Mouse (Mus musculus) E14TG2a.4 (cell line): ENCODE measurements around the gene Psmd3.
"Not testable (repeated sequence)": the region's sequence is repeated elsewhere in the genome, so short reads cannot be mapped to it uniquely, and the experiment has no call there.

Source experiments
- H3K27me3 ChIP-seq: 2 replicates; pipeline ENCODE4 v1.6.1; 2014; ENCODE audit warnings: low read length, control low read depth; ENCODE audit not compliant: insufficient read depth
- H3K36me3 ChIP-seq: 2 replicates; pipeline ENCODE4 v1.6.1; 2014; ENCODE audit warnings: low read length, control low read depth; ENCODE audit not compliant: insufficient read depth
- H3K4me1 ChIP-seq: replicated peaks from 2 replicates; pipeline ENCODE4 v1.6.1; 2014; ENCODE audit warnings: low read depth, low read length, control low read depth
- H3K4me3 ChIP-seq: replicated peaks from 2 replicates; pipeline ENCODE4 v1.5.1; 2014; ENCODE audit warnings: mild to moderate bottlenecking, low read length
- H3K9me3 ChIP-seq: 2 replicates; pipeline ENCODE4 v1.6.1; 2014; ENCODE audit warnings: low read length, control low read depth
- CTCF ChIP-seq: conservative IDR thresholded peaks from 2 replicates; pipeline ENCODE4 v1.5.1; 2014; ENCODE audit warnings: low read length
- NANOG ChIP-seq: IDR thresholded peaks from 2 replicates; pipeline ENCODE4 v1.6.1; 2014; ENCODE audit warnings: borderline replicate concordance, low read length, mixed read lengths
- POU5F1 ChIP-seq: IDR thresholded peaks from 2 replicates; pipeline ENCODE4 v1.6.1; 2014; ENCODE audit warnings: low read length, borderline replicate concordance

Gene Psmd3

GRCm38 (mm10) chr11:98708282-98708956 lies 26.1 kb downstream of the Psmd3 start:
- no peaks in the 10 kb centered on the region for H3K27me3 ChIP-seq
- peaks cover 93% of the 10 kb centered on the region for H3K36me3 ChIP-seq
- H3K4me3 ChIP-seq: 0 out of 2 replicates have a peak overlapping the region, but pooled peaks have one; percentile 20
- H3K4me1 ChIP-seq: peaks cover 76% of the 10 kb centered on the region
- TF ChIP-seq NANOG: no peak
- no peaks in the 10 kb centered on the region for H3K9me3 ChIP-seq

GRCm38 (mm10) chr11:98709001-98709741 lies 26.8 kb downstream of the Psmd3 start:
- H3K9me3 ChIP-seq: no peaks in the 10 kb centered on the region
- H3K4me3 ChIP-seq: peak overlapping the region; percentile 26; the same call in 1 of the 2 replicates
- H3K36me3 ChIP-seq: peaks cover 96% of the 10 kb centered on the region
- H3K4me1 ChIP-seq: peaks cover 77% of the 10 kb centered on the region
- no peak for TF ChIP-seq NANOG
- no peak for TF ChIP-seq CTCF
- no peak for TF ChIP-seq POU5F1
- H3K27me3 ChIP-seq: no peaks in the 10 kb centered on the region

GRCm38 (mm10) chr11:98710416-98711045 lies 28.2 kb downstream of the Psmd3 start:
- TF ChIP-seq NANOG (no peak), CTCF (peak; percentile 97), POU5F1 (no peak)
- no peaks in the 10 kb centered on the region for H3K27me3 ChIP-seq
- H3K4me3 ChIP-seq: no peak overlapping the region
- no peaks in the 10 kb centered on the region for H3K9me3 ChIP-seq
- peaks cover 75% of the 10 kb centered on the region for H3K4me1 ChIP-seq
- peaks cover 96% of the 10 kb centered on the region for H3K36me3 ChIP-seq

GRCm38 (mm10) chr11:98711046-98711434 lies 28.7 kb downstream of the Psmd3 start:
- no peak overlapping the region for H3K4me3 ChIP-seq
- H3K36me3 ChIP-seq: peaks cover 96% of the 10 kb centered on the region
- TF ChIP-seq CTCF: no peak
- TF ChIP-seq POU5F1: no peak
- no peak for TF ChIP-seq NANOG
- H3K27me3 ChIP-seq: no peaks in the 10 kb centered on the region
- no peaks in the 10 kb centered on the region for H3K9me3 ChIP-seq
- peaks cover 79% of the 10 kb centered on the region for H3K4me1 ChIP-seq

GRCm38 (mm10) chr11:98712009-98712408 lies 29.7 kb downstream of the Psmd3 start:
- H3K4me3 ChIP-seq: peak overlapping the region; percentile 30; the same call in 1 of the 2 replicates
- H3K4me1 ChIP-seq: peaks cover 87% of the 10 kb centered on the region

GRCm38 (mm10) chr11:98713703-98714102 lies 31.3 kb downstream of the Psmd3 start:
- TF ChIP-seq NANOG: no peak
- TF ChIP-seq CTCF: no peak
- TF ChIP-seq POU5F1: no peak
- Histone ChIP-seq H3K9me3 (no peaks in the 10 kb centered on the region), H3K4me1 (peaks cover 86% of the 10 kb centered on the region)

More at GRCm38 (mm10) chr11:98712009-98712408, 29.7 kb downstream of the Psmd3 start:
- not testable (repeated sequence) for H3K27me3 ChIP-seq, H3K9me3 ChIP-seq
- H3K36me3 ChIP-seq: peaks cover 96% of the 10 kb centered on the region

GRCm38 (mm10) chr11:98715946-98716345 lies 33.6 kb downstream of the Psmd3 start:
- H3K4me1 ChIP-seq: peaks cover 83% of the 10 kb centered on the region
- TF ChIP-seq NANOG (no peak), POU5F1 (no peak), CTCF (no peak)
- no peaks in the 10 kb centered on the region for H3K27me3 ChIP-seq
- no peak overlapping the region for H3K4me3 ChIP-seq
- H3K9me3 ChIP-seq: no peaks in the 10 kb centered on the region
- peaks cover 79% of the 10 kb centered on the region for H3K36me3 ChIP-seq

More at GRCm38 (mm10) chr11:98713703-98714102, 31.3 kb downstream of the Psmd3 start:
- Histone ChIP-seq H3K4me3 (no peak overlapping the region), H3K36me3 (peaks cover 95% of the 10 kb centered on the region), H3K27me3 (no peaks in the 10 kb centered on the region)

- peaks cover 82% of the 10 kb centered on the region for H3K4me1 ChIP-seq
- no peaks in the 10 kb centered on the region for H3K27me3 ChIP-seq
- no peaks in the 10 kb centered on the region for H3K9me3 ChIP-seq
- no peak overlapping the region for H3K4me3 ChIP-seq
- TF ChIP-seq CTCF: peak; percentile 85
- TF ChIP-seq NANOG: no peak
- no peak for TF ChIP-seq POU5F1
- H3K36me3 ChIP-seq: peaks cover 77% of the 10 kb centered on the region
These were observed 35.5 kb downstream of the Psmd3 start for GRCm38 (mm10) chr11:98717904-98718303.

GRCm38 (mm10) chr11:98720756-98721155 lies 38.4 kb downstream of the Psmd3 start:
- TF ChIP-seq POU5F1 (no peak), NANOG (no peak), CTCF (no peak)
- Histone ChIP-seq H3K9me3 (no peaks in the 10 kb centered on the region), H3K4me1 (peaks cover 62% of the 10 kb centered on the region), H3K36me3 (peaks cover 70% of the 10 kb centered on the region), H3K27me3 (no peaks in the 10 kb centered on the region), H3K4me3 (no peak overlapping the region)
